Mouse (Mus musculus) liver, embryonic 15.5 days (tissue): Measurements from ENCODE around the gene Nrf1. TPM values are rescaled to one million over a fixed set of nuclear protein-coding genes. Genes with fewer than 3 reads are reported as not detected.

Experiments
- ATAC-seq: fragments of 200-750 bp; cut with Nextera tagmentation; 2 replicates; pipeline ENCODE4 v1.8.0; 2017; ENCODE audit warnings: moderate number of reproducible peaks, mild to moderate bottlenecking, moderate library complexity; ENCODE audit not compliant: insufficient read depth
- H3K27ac ChIP-seq: fragments of 300-500 bp; sonication (generic); replicated peaks from 2 replicates; pipeline ENCODE4 v1.5.1; 2015; ENCODE audit warnings: mild to moderate bottlenecking, inconsistent platforms
- H3K27me3 ChIP-seq: fragments of 300-500 bp; sonication (generic); 2 replicates; pipeline ENCODE4 v1.6.1; 2015; ENCODE audit warnings: mild to moderate bottlenecking, inconsistent platforms
- H3K36me3 ChIP-seq: fragments of 300-500 bp; sonication (generic); replicated peaks from 2 replicates; pipeline ENCODE4 v1.6.1; 2015; ENCODE audit warnings: moderate library complexity, mild to moderate bottlenecking, inconsistent platforms
- H3K4me1 ChIP-seq: fragments of 300-500 bp; sonication (generic); replicated peaks from 2 replicates; pipeline ENCODE4 v1.6.1; 2015; ENCODE audit warnings: inconsistent platforms
- H3K4me2 ChIP-seq: fragments of 300-500 bp; sonication (generic); 2 replicates; pipeline ENCODE4 v1.6.1; 2015; ENCODE audit warnings: moderate library complexity, mild to moderate bottlenecking, inconsistent platforms
- H3K4me3 ChIP-seq: fragments of 300-500 bp; sonication (generic); replicated peaks from 2 replicates; pipeline ENCODE4 v1.5.1; 2015; ENCODE audit warnings: mild to moderate bottlenecking, inconsistent platforms
- H3K9ac ChIP-seq: fragments of 300-500 bp; sonication (generic); 2 replicates; pipeline ENCODE4 v1.6.1; 2015; ENCODE audit warnings: moderate library complexity, mild to moderate bottlenecking, inconsistent platforms
- H3K9me3 ChIP-seq: fragments of 300-500 bp; sonication (generic); replicated peaks from 2 replicates; pipeline ENCODE4 v1.6.1; 2016; ENCODE audit warnings: inconsistent platforms
- WGBS: fragments of 180-500 bp; shearing (Covaris S2); methylation state at CpG from one replicate; pipeline ENCODE4 v1.1.7; 2015; ENCODE audit warnings: mixed read lengths; ENCODE audit not compliant: insufficient replicate concordance; 5-methylcytosine and 5-hydroxymethylcytosine counted together
- polyA plus RNA-seq: library from polyadenylated mRNA; unstranded; fragments of >200 nt; fragmentation: Nextera tagmentation; extraction: Ambion mirVana; gene quantifications from 2 replicates; pipeline ENCODE4 v1.2.1, GENCODE M21; 2015

Nrf1 gene
- polyA plus RNA-seq, 1 experiment from 2014 or later, result 39.0 TPM

DNA sequence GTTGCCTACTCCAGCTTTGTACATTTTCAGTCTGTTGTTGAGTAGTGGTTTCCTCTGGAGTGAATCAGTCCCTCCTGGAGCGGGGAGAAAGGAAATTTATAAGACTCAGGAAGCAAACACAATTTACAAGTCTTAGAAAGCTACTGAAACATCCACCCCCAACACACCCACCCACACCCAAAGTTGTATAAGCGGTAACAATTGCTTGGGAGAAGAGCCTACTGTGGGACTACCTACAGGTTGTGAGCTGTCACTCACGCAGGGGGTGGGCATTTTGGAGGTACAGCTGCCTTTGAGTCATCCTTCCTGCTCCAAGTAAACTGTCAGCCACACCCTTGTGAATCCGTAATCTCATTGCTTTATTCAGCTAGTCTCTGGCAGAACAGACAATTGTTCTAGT lies 19.4 kb upstream of the Nrf1 start:
- H3K4me2 ChIP-seq, result no peak overlapping the region
- no peaks in the 10 kb centered on the region for H3K9me3 ChIP-seq
- no peak overlapping the region for H3K27ac ChIP-seq
- H3K36me3 ChIP-seq, result no peaks in the 10 kb centered on the region
- ATAC-seq, result no peak
- H3K4me3 ChIP-seq, result no peak overlapping the region
- 62% methylated on average over 4 of the region's 4 CpGs for WGBS
- 0 out of 2 replicates have a peak, but pooled peaks cover 5% of the 10 kb centered on the region for H3K4me1 ChIP-seq
- no peaks in the 10 kb centered on the region for H3K27me3 ChIP-seq
- no peak overlapping the region for H3K9ac ChIP-seq

DNA sequence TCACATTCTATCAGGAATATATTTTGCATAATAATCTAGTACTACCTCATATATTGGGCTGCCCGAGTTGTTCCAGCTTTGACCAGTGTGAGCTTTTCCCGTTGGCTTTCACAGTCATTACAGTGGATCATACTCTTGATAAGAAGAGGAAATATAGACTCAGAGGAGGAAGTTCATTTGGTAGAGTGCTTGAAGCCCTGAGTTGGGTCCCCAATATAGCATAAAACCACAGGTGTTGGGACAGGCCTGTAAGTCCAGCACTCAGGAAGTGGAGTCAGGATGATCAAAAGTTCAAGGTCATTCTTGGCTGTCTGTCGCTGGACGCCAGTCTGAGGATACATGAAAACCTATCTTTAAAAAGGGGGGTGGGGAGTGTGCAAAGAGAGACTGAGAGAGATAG lies 12.7 kb upstream of the Nrf1 start:
- no peaks in the 10 kb centered on the region for H3K27me3 ChIP-seq
- H3K36me3 ChIP-seq, result no peaks in the 10 kb centered on the region
- H3K9ac ChIP-seq, result no peak overlapping the region
- no peak overlapping the region for H3K27ac ChIP-seq
- no peak overlapping the region for H3K4me2 ChIP-seq
- no peak overlapping the region for H3K4me3 ChIP-seq
- WGBS, result 28% methylated on average over 4 of the region's 4 CpGs
- no peak for ATAC-seq
- H3K9me3 ChIP-seq, result no peaks in the 10 kb centered on the region
- H3K4me1 ChIP-seq, result no peaks in the 10 kb centered on the region

DNA sequence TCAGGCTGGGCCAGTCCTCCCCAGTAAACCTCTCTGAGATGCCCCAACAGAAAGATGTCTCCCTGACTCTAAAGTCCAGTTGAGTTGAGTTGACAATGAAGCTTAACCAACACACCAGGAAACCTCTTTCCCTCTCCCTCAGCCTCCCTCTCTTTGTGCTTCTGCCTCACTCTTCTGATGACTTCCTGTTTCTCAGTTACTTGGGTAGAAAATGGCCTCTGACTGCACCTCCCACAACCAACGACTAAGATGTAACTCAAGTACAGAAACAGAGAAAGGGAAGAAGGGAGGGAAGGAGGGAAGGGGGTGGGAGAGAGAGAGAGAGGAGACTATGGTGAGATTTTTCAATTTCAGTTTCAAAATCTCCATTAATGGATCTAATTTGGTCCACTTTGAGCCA lies 6.3 kb upstream of the Nrf1 start:
- 6% methylated on average over 1 of the region's 1 CpGs for WGBS
- ATAC-seq, result no peak
- H3K4me3 ChIP-seq, result no peak overlapping the region
- no peak overlapping the region for H3K9ac ChIP-seq
- H3K4me1 ChIP-seq, result peaks cover 20% of the 10 kb centered on the region
- H3K27ac ChIP-seq, result no peak overlapping the region
- no peaks in the 10 kb centered on the region for H3K36me3 ChIP-seq
- no peaks in the 10 kb centered on the region for H3K27me3 ChIP-seq
- no peak overlapping the region for H3K4me2 ChIP-seq
- no peaks in the 10 kb centered on the region for H3K9me3 ChIP-seq

DNA sequence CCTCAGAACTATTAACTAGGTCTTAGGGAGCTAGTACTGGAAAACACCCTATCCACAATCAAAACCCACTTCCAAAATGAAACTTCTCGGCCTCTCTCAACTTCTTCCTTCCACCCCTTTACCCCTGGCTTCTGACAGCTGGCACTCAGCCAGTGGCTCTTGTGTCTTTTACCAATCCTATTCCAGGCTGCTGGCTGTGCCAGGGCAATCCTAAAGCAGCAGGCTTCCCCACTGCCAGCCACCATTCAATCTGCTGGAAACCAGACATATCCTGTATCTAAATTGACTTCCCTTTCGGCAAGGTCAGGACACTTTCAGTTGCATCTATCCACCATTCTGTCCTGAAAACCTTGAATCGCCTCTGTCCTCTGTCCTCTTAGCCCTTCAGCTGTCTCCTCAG lies 5.3 kb upstream of the Nrf1 start:
- Histone ChIP-seq H3K27ac (no peak overlapping the region), H3K27me3 (no peaks in the 10 kb centered on the region), H3K9ac (no peak overlapping the region), H3K36me3 (no peaks in the 10 kb centered on the region), H3K4me3 (no peak overlapping the region), H3K4me1 (peaks cover 26% of the 10 kb centered on the region), H3K4me2 (no peak overlapping the region), H3K9me3 (no peaks in the 10 kb centered on the region)
- ATAC-seq, result no peak
- WGBS, result 29% methylated on average over 3 of the region's 3 CpGs

DNA sequence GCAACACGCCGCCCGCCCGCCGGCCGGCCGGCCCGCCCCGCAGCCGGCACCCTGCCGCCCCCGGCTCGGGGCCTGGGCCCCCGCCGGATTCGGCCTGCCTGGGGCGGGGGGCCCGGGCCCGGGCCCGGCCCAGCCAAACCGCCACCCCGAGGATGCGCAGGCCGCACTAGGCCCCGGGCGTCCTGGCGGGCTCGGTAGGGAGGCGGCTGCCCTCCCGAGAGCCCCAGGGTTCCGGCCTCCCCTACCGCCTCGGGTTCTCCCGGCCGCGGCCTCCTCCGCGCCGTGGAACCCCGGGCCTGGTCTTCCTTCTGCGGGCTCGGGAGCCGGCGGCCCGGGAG lies 344 bp downstream of the Nrf1 start:
- Histone ChIP-seq H3K4me3 (peak overlapping the region; percentile 89), H3K9ac (peak overlapping the region; percentile 97), H3K36me3 (no peaks in the 10 kb centered on the region; the same call in 1 of the 2 replicates), H3K27ac (peak overlapping the region; percentile 97), H3K4me1 (peaks cover 49% of the 10 kb centered on the region), H3K9me3 (no peaks in the 10 kb centered on the region), H3K4me2 (peak overlapping the region; percentile 82), H3K27me3 (no peaks in the 10 kb centered on the region)
- WGBS, result under 1% methylated on average over 44 of the region's 45 CpGs
- peak; percentile 76; the same call in 1 of the 2 replicates for ATAC-seq

DNA sequence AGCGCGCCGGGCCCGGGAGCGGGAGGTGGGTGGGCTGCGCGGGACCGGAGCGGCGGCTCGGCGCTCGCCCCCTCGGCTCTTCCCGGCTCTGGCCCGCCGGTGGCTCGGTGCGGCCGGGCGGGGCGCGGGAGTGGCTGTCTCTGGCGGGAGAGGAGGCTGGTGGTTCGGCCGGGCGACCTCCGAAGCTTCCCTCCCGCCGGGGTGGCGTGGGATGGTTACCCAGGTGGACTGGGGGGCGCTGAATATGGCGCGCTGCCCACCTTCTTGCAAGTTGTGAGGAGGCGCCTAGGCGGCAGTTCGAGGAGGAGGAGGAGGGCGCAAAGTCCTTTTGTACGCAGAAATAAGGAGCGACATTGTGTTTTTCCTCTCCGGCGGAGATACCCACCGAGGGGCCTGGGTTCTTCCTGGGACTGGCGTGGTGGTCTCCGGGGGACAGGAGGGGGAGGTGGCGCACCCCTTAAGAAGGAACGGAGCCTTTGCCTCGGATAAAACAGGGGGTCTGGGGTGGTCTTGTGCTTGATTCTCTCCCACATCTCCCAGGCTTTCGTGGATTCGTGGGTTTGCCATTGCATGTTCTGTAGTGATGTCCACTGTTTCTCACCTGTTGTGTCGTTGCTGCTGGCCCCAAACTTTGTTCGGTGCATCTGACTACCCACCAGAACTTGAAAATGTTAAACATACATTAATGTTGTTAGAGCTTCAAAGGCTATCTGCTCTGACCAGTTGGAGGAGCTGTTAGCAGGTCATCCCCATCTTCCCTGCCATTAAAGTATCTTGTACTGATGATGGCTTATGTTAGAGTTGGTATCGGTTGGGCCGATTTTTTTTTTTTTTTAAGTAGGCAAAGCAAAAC lies 939 bp downstream of the Nrf1 start:
- peak overlapping the region; percentile 82 for H3K4me2 ChIP-seq

DNA sequence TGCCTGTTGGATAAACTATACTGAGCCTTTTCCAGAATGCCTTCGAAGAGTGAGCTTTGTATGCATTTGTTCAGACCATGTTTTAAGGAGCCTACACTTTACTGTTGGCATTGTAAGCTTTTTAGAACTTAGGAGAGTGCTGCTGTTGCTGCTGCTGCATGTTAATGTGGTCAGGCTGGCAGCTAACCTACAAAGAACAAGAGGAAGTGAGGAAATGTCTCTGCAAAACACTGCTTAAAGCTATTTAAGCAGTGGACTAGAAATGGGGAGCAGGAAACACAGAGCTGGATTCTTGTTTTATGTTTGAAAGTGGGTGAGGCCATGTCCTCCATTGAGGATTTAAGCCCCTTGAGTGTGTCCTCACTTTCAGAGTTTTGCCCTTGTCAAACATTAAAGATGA lies 5.3 kb downstream of the Nrf1 start:
- 68% methylated on average over 1 of the region's 1 CpGs for WGBS
- no peak for ATAC-seq
- Histone ChIP-seq H3K4me3 (no peak overlapping the region), H3K36me3 (no peaks in the 10 kb centered on the region; the same call in 1 of the 2 replicates), H3K9me3 (no peaks in the 10 kb centered on the region), H3K4me1 (peaks cover 38% of the 10 kb centered on the region), H3K27me3 (no peaks in the 10 kb centered on the region), H3K27ac (no peak overlapping the region), H3K9ac (no peak overlapping the region), H3K4me2 (no peak overlapping the region)

More for the DNA sequence above, 939 bp downstream of the Nrf1 start:
- ATAC-seq, result peak; percentile 72
- Histone ChIP-seq H3K36me3 (no peaks in the 10 kb centered on the region; the same call in 1 of the 2 replicates), H3K4me3 (peak overlapping the region; percentile 89), H3K9me3 (no peaks in the 10 kb centered on the region), H3K27me3 (no peaks in the 10 kb centered on the region), H3K9ac (peak overlapping the region; percentile 97), H3K27ac (peak overlapping the region; percentile 97), H3K4me1 (peaks cover 47% of the 10 kb centered on the region)
- under 1% methylated on average over 53 of the region's 54 CpGs for WGBS

DNA sequence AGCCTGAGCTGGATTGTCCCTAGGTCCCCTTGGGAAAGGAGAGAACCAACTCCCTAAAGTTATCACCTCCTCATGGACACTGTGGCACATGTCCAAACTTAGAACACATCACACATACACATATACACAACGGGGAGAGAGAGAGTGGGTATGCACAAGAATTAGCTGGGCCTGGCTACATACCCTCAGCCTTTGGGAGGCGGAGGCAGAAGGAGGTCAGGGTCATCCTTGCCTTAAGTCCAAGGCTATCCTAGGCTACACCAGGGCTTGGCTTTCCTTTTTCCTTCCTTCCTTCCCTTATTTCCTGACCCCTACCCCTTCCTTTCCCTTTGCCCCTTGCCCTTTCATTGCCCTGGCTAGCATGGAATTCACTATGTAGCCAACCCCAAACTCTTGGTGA lies 14.8 kb downstream of the Nrf1 start:
- no peak overlapping the region for H3K27ac ChIP-seq
- H3K27me3 ChIP-seq, result no peaks in the 10 kb centered on the region
- no peak for ATAC-seq
- H3K4me3 ChIP-seq, result no peak overlapping the region
- H3K36me3 ChIP-seq, result no peaks in the 10 kb centered on the region
- peaks cover 8% of the 10 kb centered on the region; the same call in 1 of the 2 replicates for H3K4me1 ChIP-seq
- H3K9ac ChIP-seq, result no peak overlapping the region
- WGBS, result 98% methylated on average over 2 of the region's 2 CpGs
- no peaks in the 10 kb centered on the region for H3K9me3 ChIP-seq
- H3K4me2 ChIP-seq, result no peak overlapping the region

DNA sequence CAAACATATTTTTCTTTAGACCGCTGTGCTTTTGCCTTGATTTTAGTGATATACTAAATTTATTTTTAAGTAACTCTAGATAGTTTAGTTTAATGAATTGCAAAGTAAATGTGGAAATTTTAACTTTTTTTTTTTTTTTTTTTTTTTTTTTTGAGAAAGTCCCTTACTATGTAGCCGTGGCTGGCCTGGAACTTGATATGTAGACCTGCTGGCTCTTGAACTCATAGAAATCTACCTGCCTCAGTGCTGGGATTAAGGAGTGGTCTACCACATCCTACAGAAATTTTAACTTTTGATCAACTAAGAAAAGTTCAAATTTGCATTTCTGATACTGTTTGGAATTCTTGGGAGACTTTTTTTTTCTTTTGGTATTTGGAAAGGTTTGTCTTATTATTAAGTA lies 17.6 kb downstream of the Nrf1 start:
- Histone ChIP-seq H3K27me3 (no peaks in the 10 kb centered on the region), H3K36me3 (no peaks in the 10 kb centered on the region), H3K9ac (no peak overlapping the region), H3K4me2 (no peak overlapping the region), H3K27ac (no peak overlapping the region), H3K9me3 (no peaks in the 10 kb centered on the region), H3K4me3 (no peak overlapping the region), H3K4me1 (0 out of 2 replicates have a peak, but pooled peaks cover 5% of the 10 kb centered on the region)
- 84% methylated on average over 2 of the region's 2 CpGs for WGBS
- ATAC-seq, result no peak

DNA sequence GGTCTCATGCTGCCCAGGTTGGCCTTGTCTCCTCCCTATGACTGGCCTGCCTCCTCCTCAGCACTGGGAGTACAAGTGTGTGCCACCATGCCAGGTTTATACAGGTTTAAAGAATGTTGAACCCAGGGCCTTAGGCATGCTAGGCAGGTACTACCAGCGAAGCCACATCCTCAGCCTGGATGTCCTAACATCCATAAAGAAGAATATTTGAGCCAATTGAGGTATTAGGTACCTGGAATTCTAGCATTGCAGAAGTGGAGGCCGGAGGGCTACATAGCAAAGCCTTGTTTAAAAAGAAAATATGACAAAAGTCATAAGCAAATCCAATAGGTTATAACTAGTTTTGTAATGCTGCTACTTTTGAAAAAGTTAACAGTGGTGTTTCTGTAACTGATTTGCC lies 19.0 kb downstream of the Nrf1 start:
- no peaks in the 10 kb centered on the region for H3K36me3 ChIP-seq
- no peak overlapping the region for H3K4me3 ChIP-seq
- no peak overlapping the region for H3K4me2 ChIP-seq
- 0 out of 2 replicates have a peak, but pooled peaks cover 5% of the 10 kb centered on the region for H3K4me1 ChIP-seq
- H3K9me3 ChIP-seq, result no peaks in the 10 kb centered on the region
- no peak for ATAC-seq
- H3K27me3 ChIP-seq, result no peaks in the 10 kb centered on the region
- H3K27ac ChIP-seq, result no peak overlapping the region
- H3K9ac ChIP-seq, result no peak overlapping the region
- 80% methylated on average over 2 of the region's 2 CpGs for WGBS

DNA sequence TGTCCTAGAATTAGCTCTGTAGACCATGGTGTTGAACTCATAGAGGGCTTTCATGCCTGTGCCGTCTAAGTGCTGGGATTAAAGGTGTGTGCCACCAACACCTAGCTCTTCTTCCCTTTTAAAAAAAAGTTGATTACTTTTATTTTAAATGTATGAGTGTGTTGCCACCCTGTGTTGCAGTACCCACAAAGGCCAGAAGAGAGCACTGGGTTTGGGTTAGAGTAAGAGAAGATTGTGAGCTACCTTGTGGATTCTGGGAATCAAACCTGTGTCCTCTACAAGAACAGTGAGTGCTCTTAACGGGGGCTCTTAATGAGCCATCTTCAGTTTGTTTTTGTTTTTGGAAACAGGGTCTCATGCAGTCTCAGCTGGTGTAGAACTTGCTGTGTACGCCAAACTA lies 24.7 kb downstream of the Nrf1 start:
- Histone ChIP-seq H3K9ac (no peak overlapping the region), H3K4me2 (no peak overlapping the region), H3K9me3 (no peaks in the 10 kb centered on the region), H3K27me3 (no peaks in the 10 kb centered on the region), H3K4me3 (no peak overlapping the region), H3K4me1 (peaks cover 20% of the 10 kb centered on the region), H3K36me3 (no peaks in the 10 kb centered on the region), H3K27ac (no peak overlapping the region)
- 84% methylated on average over 3 of the region's 3 CpGs for WGBS
- no peak for ATAC-seq
